Mouse (Mus musculus) stomach, postnatal 0 days (tissue): ENCODE results near the gene Mcm7. TPM values are rescaled to one million over a fixed set of nuclear protein-coding genes. Genes with fewer than 3 reads are reported as not detected.
"Not testable (repeated sequence)": the region's sequence is repeated elsewhere in the genome, so short reads cannot be mapped to it uniquely, and the experiment has no call there.

Experiments used
- ATAC-seq: fragments of 200-750 bp; cut with Nextera tagmentation; 2 replicates; pipeline ENCODE4 v1.8.0; 2017; ENCODE audit not compliant: low FRiP score, low TSS enrichment
- DNase-seq: peaks from one replicate; pipeline ENCODE4 v3.0.0-alpha.2; 2016; ENCODE audit warnings: low spot score
- H3K27ac ChIP-seq: fragments of 300-500 bp; sonication (generic); replicated peaks from 2 replicates; pipeline ENCODE4 v1.5.1; 2014; ENCODE audit warnings: mild to moderate bottlenecking, control low read depth
- H3K27me3 ChIP-seq: fragments of 300-500 bp; sonication (generic); 2 replicates; pipeline ENCODE4 v1.6.1; 2014; ENCODE audit warnings: low read length; ENCODE audit not compliant: control insufficient read depth, insufficient read depth
- H3K36me3 ChIP-seq: fragments of 300-500 bp; sonication (generic); 2 replicates; pipeline ENCODE4 v1.6.1; 2014; ENCODE audit warnings: low read length, mixed read lengths; ENCODE audit not compliant: control insufficient read depth, insufficient read depth
- H3K4me1 ChIP-seq: fragments of 300-500 bp; sonication (generic); replicated peaks from 2 replicates; pipeline ENCODE4 v1.6.1; 2014; ENCODE audit warnings: antibody characterized with exemption; ENCODE audit not compliant: control insufficient read depth, insufficient read depth
- H3K4me2 ChIP-seq: fragments of 300-500 bp; sonication (generic); replicated peaks from 2 replicates; pipeline ENCODE4 v1.6.1; 2014; ENCODE audit warnings: low read depth, mild to moderate bottlenecking, control low read depth, moderate library complexity
- H3K4me3 ChIP-seq: fragments of 300-500 bp; sonication (generic); 2 replicates; pipeline ENCODE4 v1.5.1; 2014; ENCODE audit warnings: low read depth, low read length, control low read depth
- H3K9ac ChIP-seq: fragments of 300-500 bp; sonication (generic); 2 replicates; pipeline ENCODE4 v1.6.1; 2014; ENCODE audit warnings: mild to moderate bottlenecking, low read length, control low read depth, mixed read lengths
- H3K9me3 ChIP-seq: fragments of 300-500 bp; sonication (generic); 2 replicates; pipeline ENCODE4 v1.6.1; 2016; ENCODE audit warnings: low read length; ENCODE audit not compliant: control insufficient read depth
- CTCF ChIP-seq: IDR thresholded peaks from 2 replicates; pipeline ENCODE4 v1.5.1; 2016; ENCODE audit warnings: antibody characterized with exemption, low read depth, mild to moderate bottlenecking, moderate library complexity
- EP300 ChIP-seq: optimal IDR thresholded peaks from 2 replicates; pipeline ENCODE3; 2016; ENCODE audit warnings: antibody characterized with exemption
- WGBS: fragments of 180-500 bp; shearing (Covaris S2); extraction: QIAGEN DNeasy Blood & Tissue Kit; methylation state at CpG from one replicate; pipeline ENCODE4 v1.1.7; 2014; 5-methylcytosine and 5-hydroxymethylcytosine counted together
- polyA plus RNA-seq: library from polyadenylated mRNA; unstranded; fragments of >200 nt; fragmentation: Nextera tagmentation; extraction: Ambion mirVana; gene quantifications from 2 replicates; pipeline ENCODE4 v1.2.1, GENCODE M21; 2015

Mcm7 gene
- polyA plus RNA-seq: 43.6 and 45.5 TPM in 2 replicates

- Histone ChIP-seq H3K4me1 (no peaks in the 10 kb centered on the region), H3K4me2 (peak within 1 kb of the TSS; percentile 97), H3K36me3 (peaks cover 18% of the 10 kb centered on the region), H3K27me3 (no peaks in the 10 kb centered on the region), H3K4me3 (peak within 1 kb of the TSS; percentile 65), H3K9me3 (no peaks in the 10 kb centered on the region), H3K27ac (peak within 1 kb of the TSS; percentile 91), H3K9ac (peak within 1 kb of the TSS; percentile 73)
- DNase-seq (peak; percentile 98), ATAC-seq (peak; percentile 91)
- peak; percentile 55 for TF ChIP-seq CTCF
- TF ChIP-seq EP300: no peak
- under 1% methylated on average over 54 of the region's 54 CpGs for WGBS
Observed at GRCm38 (mm10) chr5:138171695-138172491, at the start of gene Mcm7, which contains the start of gene Ap4m1. Gene Mcm7, minus strand, starts transcription at chr5:138172422. Gene Ap4m1, plus strand, starts transcription at chr5:138172002.

DNA sequence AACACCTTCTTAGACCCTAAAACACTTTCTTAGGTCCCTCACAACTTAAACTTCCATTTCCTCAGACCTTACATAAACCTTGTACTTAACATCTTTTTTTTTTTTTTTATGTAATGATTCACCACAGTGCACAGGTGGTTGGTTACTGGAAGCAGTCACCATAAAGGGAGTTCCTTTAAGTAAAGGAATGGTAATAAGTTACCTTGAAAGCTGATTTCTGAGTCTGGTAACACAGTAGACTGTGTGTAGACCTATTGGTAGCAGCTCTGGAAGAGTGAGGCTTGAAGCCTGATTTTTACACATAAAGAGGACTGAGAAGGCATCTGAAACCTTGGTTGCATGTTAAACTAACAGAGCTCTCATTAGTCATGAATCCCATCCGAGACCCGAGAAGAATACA is 47.6 kb upstream of the Mcm7 start:
- no peaks in the 10 kb centered on the region for H3K9me3 ChIP-seq
- H3K36me3 ChIP-seq: no peaks in the 10 kb centered on the region
- ATAC-seq (no peak), DNase-seq (no peak)
- no peak overlapping the region for H3K9ac ChIP-seq
- no peaks in the 10 kb centered on the region for H3K4me1 ChIP-seq
- H3K27ac ChIP-seq: no peak overlapping the region
- no peaks in the 10 kb centered on the region for H3K27me3 ChIP-seq
- no peak for TF ChIP-seq CTCF
- TF ChIP-seq EP300: no peak
- WGBS: 18% methylated on average over 2 of the region's 2 CpGs
- H3K4me2 ChIP-seq: no peak overlapping the region
- H3K4me3 ChIP-seq: no peak overlapping the region

GRCm38 (mm10) chr5:138216632-138217031 is 44.4 kb upstream of the Mcm7 start:
- ATAC-seq, H3K9me3 ChIP-seq: not testable (repeated sequence)
- 93% methylated on average over 13 of the region's 13 CpGs for WGBS

DNA sequence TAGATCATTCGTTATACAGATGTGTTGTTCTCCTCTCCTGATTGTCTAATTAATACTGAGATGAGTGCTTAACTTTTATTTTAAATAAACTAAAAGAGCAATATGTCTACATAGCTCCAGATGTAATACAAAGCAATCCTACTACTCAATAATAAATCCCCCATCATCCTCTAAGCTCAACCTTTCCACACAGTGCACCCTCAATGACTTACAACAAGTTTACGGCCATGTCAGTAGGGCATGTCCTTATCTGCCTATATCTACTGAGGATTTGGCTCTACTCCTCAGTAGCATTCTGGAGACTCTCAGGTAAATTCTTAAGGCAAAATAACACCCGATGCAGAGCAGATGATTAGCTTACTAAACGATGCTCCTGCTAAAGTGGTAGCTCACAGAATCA is 35.7 kb upstream of the Mcm7 start:
- no peaks in the 10 kb centered on the region for H3K27me3 ChIP-seq
- no peaks in the 10 kb centered on the region for H3K4me1 ChIP-seq
- 81% methylated on average over 4 of the region's 4 CpGs for WGBS
- TF ChIP-seq EP300: no peak
- TF ChIP-seq CTCF: no peak
- no peak overlapping the region for H3K4me2 ChIP-seq
- DNase-seq (no peak), ATAC-seq (no peak)
- no peaks in the 10 kb centered on the region for H3K36me3 ChIP-seq
- no peak overlapping the region for H3K4me3 ChIP-seq
- no peaks in the 10 kb centered on the region for H3K9me3 ChIP-seq
- H3K9ac ChIP-seq: no peak overlapping the region
- no peak overlapping the region for H3K27ac ChIP-seq

More at GRCm38 (mm10) chr5:138216632-138217031, 44.4 kb upstream of the Mcm7 start:
- not testable (repeated sequence) for H3K27ac ChIP-seq, H3K9ac ChIP-seq, DNase-seq, H3K36me3 ChIP-seq, H3K27me3 ChIP-seq, H3K4me2 ChIP-seq, H3K4me3 ChIP-seq, H3K4me1 ChIP-seq

- Histone ChIP-seq H3K27ac (no peak overlapping the region), H3K9me3 (no peaks in the 10 kb centered on the region), H3K4me2 (no peak overlapping the region), H3K36me3 (no peaks in the 10 kb centered on the region), H3K4me3 (no peak overlapping the region), H3K27me3 (no peaks in the 10 kb centered on the region), H3K4me1 (no peaks in the 10 kb centered on the region), H3K9ac (no peak overlapping the region)
- no peak for DNase-seq
- no peak for TF ChIP-seq EP300
- TF ChIP-seq CTCF: no peak
- whole genome bisulfite sequencing: 63% methylated on average over 1 of the region's 1 CpGs
- no peak for ATAC-seq
Observed at GRCm38 (mm10) chr5:138207253-138207652, 35.0 kb upstream of the Mcm7 start.

DNA sequence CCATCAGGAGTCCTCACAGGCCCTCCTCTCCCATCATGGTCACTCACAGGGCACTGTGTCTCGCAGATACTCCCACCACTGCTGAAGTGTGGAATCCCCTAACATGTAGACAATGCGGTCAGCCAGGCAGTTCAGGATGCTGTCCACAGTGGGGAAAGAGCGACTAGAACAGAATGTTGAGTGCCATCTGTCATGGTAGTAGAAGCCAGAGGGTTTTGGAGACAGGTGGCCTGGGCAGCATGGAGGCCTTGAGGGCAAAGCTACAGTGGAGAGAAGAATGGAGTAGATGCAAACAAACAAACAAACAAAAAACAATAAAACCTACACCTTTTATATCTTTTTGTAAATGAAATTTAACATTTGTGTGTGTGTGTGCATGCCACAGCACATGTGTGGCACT is 29.9 kb upstream of the Mcm7 start:
- DNase-seq (no peak), ATAC-seq (no peak)
- 90% methylated on average over 3 of the region's 3 CpGs for WGBS
- no peak overlapping the region for H3K4me2 ChIP-seq
- no peak overlapping the region for H3K4me3 ChIP-seq
- no peaks in the 10 kb centered on the region for H3K9me3 ChIP-seq
- TF ChIP-seq EP300 (no peak), CTCF (no peak)
- H3K36me3 ChIP-seq: no peaks in the 10 kb centered on the region
- H3K27me3 ChIP-seq: no peaks in the 10 kb centered on the region
- no peak overlapping the region for H3K9ac ChIP-seq
- no peaks in the 10 kb centered on the region for H3K4me1 ChIP-seq
- no peak overlapping the region for H3K27ac ChIP-seq
